Mouse (Mus musculus): ENCODE data around the gene Gal3st1.
A peak's percentile ranks its signal among the peaks of the same experiment; 100 is the strongest.
"Not testable (repeated sequence)": the region's sequence is repeated elsewhere in the genome, so short reads cannot be mapped to it uniquely, and the experiment has no call there.

Gal3st1 gene

DNA sequence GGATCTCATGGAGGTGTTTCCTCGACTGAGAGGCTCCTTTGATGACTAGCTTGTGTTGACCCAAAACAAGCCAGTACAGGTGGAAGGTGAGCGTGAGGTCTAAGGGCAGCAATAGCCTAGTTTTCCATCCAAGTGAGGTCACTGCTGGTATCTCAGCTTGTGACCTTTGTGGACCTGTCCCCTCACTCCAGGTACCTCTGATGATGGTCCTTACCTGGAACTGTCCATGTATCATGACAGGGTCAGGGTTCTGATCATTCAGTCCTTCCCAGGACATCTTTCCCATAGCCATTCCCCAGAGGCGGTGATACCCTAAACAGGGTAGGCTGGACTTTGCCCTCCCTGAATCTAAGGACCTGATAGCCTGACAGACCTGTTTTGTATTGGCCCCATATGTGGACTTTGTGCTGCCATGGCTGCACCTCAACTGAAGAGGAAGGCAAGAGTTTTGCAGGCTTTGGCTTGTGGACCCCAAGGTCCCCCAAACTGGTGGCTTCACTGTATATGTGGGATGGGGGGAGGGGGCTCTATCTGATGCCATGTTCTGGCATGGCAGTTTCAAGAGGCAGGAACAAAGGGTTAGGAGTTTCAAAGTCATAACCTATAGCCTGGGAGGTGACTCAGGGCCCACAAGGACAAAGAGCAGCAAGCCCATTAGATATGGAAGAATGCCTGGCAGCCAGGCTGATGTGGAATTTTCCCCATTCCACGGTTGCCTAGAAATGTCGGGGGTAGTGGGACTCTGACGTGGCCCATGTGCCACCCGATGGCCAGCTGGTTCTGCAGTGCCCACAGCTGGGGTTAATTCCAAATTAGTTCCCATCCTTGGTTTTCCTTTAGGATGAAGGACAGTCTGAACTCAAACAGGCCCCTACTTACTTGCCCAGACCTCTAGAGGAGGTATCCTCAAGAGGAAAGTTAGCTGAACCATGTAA is 894 bp upstream of the Gal3st1 start:
- DNase-seq (ENCODE audit: low spot score in 2 of 2) = no peak

DNA sequence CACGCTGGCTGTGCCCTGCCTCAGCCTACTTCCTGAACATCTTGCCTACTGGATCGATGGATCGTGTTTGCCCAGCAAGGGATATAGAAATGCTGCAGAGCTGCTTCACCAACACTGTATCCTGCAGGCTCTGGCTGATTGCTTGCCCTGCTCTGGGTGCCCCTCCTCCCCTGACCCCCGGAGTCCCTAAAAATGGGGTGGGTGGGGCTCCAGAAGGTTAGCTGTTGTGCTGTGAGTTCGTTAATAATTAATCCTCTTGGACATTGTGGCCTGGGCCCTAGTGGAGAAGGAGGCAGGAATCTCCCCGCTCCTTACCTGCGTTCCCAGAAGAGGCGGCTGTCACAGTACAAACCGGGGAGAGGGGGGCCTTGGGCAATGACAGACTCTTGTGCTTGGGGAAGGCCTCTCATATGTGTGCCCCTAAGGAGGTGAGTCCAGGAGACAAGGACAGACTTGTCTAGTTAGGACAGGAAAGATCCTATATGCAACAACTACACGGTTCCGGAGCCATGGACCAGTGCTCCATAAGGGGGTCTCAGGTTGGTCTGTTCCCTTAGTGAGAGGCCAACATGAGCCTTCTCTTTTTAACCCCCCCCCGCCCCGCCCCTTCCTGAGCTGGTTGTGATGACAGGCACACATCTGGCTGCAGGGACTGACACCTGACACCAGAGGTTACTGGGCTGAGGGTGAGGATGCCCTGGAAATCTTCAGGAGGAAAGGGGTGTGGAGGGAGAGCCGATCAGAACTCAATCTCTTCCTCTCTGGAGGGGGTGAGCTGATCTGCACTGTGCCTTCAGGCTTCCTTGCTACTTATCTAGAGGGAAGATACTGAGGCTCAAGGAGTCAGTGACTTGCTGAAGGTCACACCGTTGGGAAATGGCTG is 668 bp downstream of the Gal3st1 start:
- peak in 1 of 2 experiments; percentile 10 for DNase-seq (ENCODE audit: low spot score in 2 of 2)

DNA sequence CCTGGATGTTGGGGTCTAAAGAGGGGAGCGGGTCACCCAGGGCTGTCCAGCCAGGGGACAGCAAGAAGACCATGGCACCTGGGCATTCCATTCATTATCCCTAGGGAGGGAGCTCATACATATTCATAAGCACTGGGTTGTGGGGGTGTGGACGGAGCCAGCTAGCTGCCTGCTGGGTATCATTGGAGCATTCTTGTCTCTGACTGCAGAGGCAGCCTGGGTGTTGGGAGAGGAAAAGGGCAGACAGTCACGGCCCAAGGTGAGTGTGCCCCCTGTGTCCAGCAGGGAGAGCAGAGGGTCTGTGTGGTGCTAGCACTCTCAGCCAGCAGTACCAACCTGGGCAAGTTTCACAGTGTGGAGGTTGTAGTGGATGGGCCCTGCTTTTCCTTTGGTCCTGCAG is 6.3 kb downstream of the Gal3st1 start:
- no peak for DNase-seq (ENCODE audit: low spot score in 2 of 2)

DNA sequence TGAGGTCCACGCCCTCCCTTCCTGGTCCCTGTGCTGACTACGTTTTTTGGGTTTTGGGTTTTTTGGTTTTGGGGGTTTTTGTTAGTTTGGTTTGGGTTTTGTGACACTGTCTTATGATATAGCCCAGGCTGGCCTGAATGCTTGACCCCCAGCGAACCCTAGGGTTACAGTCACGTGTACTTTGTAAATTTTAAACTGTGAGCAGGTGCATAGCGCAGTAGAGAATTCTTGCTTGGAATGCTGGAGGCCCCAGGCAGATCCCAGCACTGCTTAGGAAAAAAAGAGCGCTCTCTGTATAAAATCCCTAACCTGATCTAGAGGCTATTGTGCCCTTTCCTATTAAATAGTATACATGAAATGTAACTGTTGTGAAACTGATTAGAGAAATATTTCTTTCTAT is 9.7 kb downstream of the Gal3st1 start:
- DNase-seq (ENCODE audit: low spot score in 2 of 2) = no peak

DNA sequence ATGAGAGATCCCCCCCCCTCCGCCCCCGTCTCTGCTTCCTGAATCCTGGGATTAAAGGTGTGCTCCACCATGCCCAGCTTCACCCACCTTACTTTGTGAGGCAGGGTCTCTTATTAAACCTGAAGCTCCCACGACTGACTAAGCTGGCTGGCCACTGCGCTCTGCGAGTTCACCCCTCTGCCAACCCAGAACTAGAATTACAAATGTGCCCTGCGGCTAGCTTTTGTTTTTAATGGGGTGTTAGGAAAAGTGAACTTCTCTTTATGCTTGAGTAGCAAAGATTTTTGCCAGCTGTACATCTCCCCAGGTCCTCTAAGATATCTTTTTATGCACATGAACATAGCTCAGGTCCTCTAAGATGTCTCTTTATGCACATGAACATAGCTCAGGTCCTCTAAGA is 10.5 kb downstream of the Gal3st1 start:
- no peak for DNase-seq (ENCODE audit: low spot score in 2 of 2)

DNA sequence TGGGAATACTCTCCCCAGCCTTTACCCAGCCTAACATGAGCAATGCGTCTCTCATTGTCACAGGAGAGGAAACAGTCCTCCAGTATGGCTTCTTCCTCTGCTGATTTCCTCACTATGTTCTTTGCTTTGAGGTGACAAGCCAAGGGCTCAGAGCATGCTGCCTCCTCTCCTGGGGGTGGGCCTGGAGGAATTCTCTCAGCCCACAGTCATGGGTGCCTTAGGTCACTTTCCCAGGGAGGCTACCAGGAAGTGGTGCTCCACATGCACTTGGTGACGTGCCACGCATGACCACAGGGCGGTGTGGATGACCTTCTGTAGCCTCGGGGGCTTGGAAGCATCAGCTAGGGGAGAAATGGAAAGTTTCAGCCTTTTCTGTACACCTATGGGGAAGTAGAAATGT is 12.1 kb downstream of the Gal3st1 start:
- DNase-seq (ENCODE audit: low spot score in 2 of 2) = no peak

DNA sequence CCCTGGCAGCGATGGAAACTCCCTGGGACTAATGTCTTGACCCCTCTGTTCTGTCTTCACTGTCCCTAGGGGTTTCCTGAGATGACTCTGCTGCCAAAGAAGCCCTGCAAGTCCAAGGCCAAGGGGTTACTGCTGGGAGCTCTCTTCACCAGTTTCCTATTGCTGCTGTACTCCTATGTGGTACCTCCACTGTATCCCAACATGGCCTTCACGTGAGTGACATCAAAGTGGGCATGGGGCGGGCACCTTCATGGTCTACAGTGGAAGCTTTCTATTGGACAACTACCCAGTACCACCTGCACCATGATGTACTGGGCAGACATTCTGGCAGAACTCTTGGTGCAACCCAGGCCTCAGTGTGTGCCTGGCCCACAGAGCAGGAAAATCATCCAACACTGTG is 13.4 kb downstream of the Gal3st1 start:
- DNase-seq (ENCODE audit: low spot score in 2 of 2) = no peak

DNA sequence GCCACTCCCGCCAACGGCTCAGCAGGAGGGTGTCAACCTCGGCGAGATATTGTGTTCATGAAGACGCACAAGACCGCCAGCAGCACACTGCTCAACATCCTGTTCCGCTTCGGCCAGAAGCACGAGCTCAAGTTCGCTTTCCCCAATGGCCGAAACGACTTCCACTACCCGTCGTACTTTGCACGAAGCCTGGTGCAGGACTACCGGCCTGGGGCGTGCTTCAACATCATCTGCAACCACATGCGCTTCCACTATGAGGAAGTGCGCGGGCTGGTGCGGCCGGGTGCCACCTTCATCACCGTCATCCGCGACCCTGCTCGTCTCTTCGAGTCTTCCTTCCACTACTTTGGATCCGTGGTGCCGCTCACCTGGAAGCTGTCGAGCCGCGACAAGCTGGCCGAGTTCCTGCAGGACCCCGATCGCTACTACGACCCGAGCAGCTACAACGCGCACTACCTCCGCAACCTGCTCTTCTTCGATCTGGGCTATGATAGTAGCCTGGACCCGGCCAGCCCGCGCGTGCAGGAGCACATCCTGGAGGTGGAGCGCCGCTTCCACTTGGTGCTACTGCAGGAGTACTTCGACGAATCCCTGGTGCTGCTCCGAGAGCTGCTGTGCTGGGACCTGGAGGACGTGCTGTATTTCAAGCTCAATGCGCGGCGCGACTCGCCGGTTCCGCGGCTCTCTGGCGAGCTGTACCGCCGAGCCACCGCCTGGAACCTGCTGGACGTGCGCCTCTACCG is 14.7 kb downstream of the Gal3st1 start:
- no peak for DNase-seq (ENCODE audit: low spot score in 2 of 2)

DNA sequence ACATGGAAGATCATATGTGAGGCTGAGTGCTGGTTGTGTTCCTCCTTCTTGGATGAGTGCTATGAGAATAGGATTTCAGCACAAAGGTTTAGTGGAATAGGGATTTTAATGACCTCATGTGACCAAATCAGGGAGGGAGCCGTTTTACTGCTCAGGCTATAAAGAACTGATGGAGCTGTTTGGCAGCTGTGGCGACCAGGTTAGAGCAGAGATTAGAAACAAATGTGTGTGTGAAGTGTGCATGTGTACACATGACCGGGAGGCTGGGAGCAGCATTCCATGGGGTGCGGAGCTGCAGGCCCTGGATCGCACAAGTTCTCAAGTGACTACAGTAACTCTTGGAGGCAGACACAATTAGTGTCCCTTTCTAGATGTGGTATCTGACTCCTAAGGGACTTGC is 16.1 kb downstream of the Gal3st1 start:
- DNase-seq (ENCODE audit: low spot score in 2 of 2) = no peak

DNA sequence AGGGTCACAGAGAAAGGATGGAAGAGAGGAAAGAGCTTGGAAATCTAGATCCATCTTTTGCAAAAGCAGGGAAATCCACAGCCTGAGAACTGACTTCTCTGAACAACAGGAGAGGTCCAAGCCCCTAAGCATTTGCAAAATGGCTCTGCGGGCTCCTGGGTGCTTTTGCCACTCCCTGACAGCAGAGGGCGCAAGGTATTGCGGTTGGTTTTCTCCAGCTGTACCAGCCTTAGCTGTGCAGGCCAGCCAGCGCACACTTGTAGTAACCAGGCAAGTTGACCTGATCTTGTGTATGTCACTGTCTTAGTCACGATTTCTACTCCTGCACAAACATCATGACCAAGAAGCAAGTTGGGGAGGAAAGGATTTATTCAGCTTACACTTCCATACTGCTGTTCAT is 18.2 kb downstream of the Gal3st1 start:
- DNase-seq (ENCODE audit: low spot score in 2 of 2) = peak; percentile 28 to 57

DNA sequence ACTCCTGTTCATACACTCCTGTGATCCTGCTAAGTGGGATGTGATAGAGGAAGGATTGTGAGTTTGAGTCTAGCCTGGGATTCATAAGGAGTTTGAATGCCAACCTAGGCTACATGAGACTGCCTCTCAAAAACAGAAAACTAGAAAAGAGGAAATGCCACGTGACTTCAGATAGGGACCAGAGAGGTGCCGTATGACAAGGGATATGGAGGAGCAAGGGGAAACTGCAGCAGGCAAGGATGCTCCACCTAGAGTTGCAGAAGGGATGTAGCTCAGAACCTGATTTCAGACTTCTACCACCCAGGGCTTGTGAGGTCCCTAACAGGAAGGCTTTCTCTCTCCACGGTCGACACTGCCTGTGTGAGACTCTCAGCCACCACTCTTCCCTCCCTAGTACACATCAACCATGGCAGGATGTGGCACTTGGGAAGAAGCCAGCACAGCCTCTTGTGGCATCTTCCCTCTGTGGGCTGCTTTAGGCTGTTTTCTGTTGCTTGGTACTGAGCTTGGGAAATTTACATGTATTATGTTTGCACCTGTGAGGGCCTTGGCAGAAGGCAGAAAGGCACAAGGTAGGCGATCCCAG is 21.9 kb downstream of the Gal3st1 start:
- no peak for DNase-seq (ENCODE audit: low spot score in 2 of 2)

DNA sequence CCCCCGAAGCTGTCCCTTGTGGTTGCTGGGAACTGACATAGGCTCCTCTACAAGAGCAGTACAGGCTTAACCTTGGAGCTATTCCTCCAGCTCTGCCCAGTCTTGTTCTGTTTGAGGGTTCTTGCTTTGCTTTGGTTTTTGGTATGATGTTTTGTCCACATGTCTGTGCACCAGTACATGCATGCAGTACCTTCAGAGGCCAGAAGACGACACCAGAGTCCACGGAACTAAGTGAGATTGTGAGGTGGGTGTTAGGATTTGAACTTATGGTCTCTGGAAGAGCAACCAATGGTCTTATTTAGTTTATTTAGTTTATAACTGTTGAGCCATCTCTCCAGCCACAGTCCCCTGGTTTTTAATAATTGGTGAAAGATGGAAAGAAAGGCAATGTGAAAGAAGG is 23.0 kb downstream of the Gal3st1 start:
- DNase-seq (ENCODE audit: low spot score in 2 of 2) = no peak

DNA sequence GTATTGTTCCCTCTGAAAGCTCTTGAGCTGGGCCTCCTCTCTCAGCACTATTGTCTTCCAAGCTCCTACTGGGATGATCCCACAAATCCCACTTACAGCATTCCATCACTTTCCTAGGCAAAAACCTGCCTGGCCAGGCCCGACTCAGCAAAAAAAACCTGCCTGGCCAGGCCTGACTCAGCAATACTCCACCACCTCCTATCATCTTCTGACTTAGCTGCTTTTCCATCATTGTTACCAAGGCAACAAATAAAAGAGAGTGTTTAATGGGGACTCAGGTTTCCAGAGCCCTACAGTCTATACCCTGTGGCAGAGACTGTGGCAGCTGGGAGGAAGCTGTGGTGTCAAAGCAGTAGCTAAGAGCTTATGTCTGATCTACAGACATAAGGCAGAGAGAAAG is 29.2 kb downstream of the Gal3st1 start:
- DNase-seq (ENCODE audit: low spot score in 2 of 2) = no peak

DNA sequence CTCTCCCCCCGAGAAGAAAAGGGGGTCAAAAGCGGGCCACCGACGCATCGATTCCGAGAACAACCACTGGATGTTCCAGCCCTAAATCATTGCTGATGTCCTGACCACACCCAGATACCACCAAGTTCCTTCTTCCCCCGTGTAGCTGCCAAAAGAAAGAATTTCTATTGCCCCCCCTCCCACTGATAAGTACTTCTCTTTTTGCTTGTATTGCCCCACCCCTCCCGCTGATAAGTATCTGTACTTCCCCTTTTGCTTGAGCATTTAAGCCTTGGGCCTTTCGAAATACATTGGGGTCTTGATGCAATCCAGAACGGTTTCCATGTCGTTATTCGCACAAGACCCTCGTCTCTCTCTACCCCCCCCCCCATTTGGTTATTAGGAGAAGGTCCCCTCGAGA is 32.4 kb downstream of the Gal3st1 start:
- DNase-seq (ENCODE audit: low spot score in 2 of 2) = not testable (repeated sequence)

DNA sequence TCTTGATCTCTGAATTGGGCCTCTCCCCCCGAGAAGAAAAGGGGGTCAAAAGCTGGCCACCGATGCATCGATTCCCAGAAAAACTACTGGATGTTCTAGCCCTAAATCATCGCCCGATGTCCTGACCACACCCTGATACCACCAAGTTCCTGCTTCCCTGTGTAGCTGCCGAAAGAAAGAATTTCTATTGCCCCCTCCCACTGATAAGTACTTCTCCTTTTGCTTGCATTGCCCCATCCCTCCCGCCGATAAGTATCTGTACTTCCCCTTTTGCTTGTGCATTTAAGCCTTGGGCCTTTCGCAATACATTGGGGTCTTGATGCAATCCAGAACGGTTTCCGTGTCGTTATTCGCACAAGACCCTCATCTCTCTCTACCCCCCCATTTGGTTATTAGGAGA is 38.7 kb downstream of the Gal3st1 start:
- DNase-seq (ENCODE audit: low spot score in 2 of 2) = not testable (repeated sequence)

DNA sequence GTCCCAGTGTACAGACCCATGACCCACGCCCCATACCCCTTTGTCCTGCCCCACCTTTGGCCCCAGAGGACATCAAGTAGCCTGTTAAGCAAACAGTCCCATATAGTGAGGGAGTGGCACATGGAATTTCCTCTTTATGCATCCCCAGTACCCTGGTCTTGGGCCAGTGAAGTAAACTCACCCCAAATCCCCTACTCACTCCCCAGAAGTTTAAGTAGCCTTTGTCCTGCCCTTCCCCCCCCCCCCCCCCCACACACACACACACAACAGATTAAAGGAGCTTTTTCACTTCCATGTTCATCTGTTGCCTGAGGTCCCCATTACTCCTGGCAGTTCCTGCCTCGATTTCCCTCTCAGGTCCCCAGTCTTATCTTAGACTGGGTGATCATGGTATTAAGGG is 39.9 kb downstream of the Gal3st1 start:
- no peak for DNase-seq (ENCODE audit: low spot score in 2 of 2)

DNA sequence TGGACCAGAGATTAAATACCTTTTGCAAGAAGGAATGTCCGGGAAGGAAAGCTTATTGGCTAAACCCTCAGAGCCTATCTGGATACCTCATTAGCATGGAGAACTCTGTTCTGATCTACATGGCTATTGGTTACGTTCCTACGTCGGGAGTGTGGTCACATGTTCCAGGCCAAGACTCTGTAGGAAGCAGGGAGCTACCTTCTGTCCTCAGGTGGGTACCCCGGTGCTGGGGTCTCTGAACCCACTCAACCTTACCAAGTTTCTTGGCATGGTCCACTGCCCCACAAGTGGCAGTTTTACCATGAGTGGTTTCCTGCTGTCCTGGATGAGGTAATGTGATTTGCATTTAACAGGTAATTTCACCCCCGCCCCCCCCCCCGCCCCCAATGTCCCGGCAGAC is 43.6 kb downstream of the Gal3st1 start:
- no peak for DNase-seq (ENCODE audit: low spot score in 2 of 2)

DNA sequence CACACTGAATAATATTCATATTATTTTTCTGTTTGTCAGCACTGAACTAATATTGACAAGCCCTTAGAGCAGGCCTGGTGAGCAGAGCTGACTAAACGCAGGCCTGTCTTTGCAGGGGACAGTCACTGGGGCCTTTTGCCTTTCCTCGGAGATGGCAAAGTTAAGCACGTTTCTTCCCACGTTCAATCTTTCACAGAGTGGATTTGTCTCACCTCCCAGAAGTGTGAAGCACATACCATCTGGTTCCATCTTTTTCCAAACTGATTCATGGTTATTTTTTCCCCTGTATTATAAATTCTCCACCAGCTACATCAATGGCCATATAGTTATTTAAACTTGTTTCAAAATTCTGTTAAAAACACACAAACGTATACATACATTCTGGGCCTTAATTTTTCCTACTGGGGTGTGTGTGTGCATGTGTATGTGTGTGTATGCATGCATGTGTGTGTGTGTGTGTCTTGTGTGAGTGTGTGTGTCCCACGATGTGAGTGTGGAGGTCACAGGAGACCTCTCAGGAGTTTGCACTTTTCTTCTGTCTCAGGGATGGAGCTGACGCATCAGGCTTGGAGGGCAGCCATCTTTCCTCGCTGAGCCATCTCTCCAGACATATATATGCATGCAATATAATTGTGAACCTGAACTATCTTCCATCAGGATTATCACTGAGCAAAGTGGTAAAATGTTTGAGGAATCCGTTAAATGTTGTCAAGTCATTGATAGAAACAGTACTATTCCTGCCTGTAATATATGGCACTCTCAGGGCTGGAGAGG is 44.3 kb downstream of the Gal3st1 start:
- no peak for DNase-seq (ENCODE audit: low spot score in 2 of 2)

DNA sequence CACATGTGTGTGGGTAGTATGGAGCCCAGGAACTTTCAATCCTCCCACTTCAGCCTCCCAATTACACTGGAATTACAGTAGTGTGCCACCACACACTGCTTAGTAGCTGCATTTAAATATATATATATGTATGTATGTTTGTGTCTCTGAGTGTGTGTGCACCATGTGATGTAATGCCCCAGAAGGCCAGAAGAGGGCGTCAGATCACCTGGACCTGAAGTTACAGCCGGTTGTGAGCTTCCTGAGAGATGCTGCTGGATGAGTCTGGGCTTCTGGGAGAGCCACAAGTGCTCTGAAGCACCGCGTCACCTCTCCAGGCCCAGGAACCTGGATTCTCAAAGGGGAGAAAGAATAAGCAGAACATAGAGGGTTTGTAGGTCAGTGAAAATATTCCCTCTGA is 45.9 kb downstream of the Gal3st1 start:
- no peak for DNase-seq (ENCODE audit: low spot score in 2 of 2)

DNA sequence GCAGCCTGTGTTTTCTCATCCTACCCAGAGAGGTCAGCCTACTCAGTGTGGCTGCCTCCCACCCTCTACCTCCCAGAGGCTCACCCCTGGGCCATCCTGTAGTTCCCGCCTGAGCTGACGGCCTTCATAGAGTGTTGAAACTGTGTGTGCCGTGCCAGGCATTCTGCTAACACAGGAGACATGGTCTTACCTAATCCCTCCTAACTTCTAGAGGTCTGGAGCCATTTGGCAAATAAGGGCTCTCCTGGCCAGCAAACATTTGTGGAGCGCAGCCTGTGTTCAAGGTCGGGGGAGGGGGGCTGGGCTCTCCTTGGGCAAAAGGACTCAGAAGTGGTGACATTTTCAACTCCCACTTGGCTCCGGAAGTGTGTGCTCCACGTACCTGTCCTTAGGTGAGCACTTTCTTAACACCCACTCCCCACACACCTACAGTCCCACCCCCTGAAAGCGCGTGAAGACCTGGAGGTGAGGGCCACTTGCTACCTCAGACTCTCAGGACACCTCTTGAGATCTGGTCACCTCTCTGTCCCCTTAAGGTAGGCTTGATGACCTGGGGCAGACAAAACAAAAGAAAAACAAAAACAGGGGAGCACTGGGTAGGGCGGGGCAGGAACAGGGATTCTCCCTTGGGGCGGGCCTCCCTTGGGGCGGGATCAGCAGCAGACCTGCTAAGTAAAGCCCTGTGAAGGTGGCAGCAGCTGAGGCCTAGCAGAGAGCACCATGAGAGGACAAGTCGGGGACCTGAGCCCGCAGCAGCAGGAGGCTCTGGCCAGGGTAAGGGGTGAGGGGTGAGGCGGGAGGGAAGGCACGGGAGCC is 47.9 kb downstream of the Gal3st1 start, which contains the start of gene Sec14l4:
Gene Sec14l4 (plus strand): TSS at position 337 of the 816 bp plus-strand sequence.
- no peak for DNase-seq (ENCODE audit: low spot score in 2 of 2)
